Mouse (Mus musculus): ENCODE measurements around the gene Slf2. TPM values are rescaled to one million over a fixed set of nuclear protein-coding genes. Genes with fewer than 3 reads are reported as not detected.
A peak's percentile ranks its signal among the peaks of the same experiment; 100 is the strongest.

Gene Slf2
- total and polyA plus RNA-seq, 3 experiments: 30.2 to 109 (median 35.4) TPM

GRCm38 (mm10) chr19:44985159-44985988 lies 54.4 kb downstream of the Slf2 start:
- no peak overlapping the region for H3K4me3 ChIP-seq (ENCODE audit: control insufficient read depth in 1 of 2, insufficient read depth in 1 of 2, low read depth in 2 of 2, low read length in 2 of 2)
- H3K4me1 ChIP-seq (ENCODE audit: control insufficient read depth in 1 of 2, insufficient read depth in 2 of 2, low read length in 2 of 2): peaks cover 3 to 8% of the 10 kb centered on the region in 2 experiments; a peak in 2 of 4 replicates
- H3K36me3 ChIP-seq (ENCODE audit: control insufficient read depth in 1 of 2, insufficient read depth in 2 of 2, low read length in 2 of 2): peaks cover 4% of the 10 kb centered on the region in 2 experiments; a peak in 3 of 4 replicates
- H3K27ac ChIP-seq (ENCODE audit: control insufficient read depth, low read depth, low read length): no peak overlapping the region
- no peaks in the 10 kb centered on the region for H3K79me2 ChIP-seq (ENCODE audit: control insufficient read depth, insufficient read depth, low read length, poor library complexity)
- H3K27me3 ChIP-seq (ENCODE audit: control insufficient read depth in 1 of 2, insufficient read depth in 2 of 2, low read length in 2 of 2): no peaks in the 10 kb centered on the region
- no peak overlapping the region for H3K9ac ChIP-seq (ENCODE audit: control insufficient read depth, low read depth, low read length, poor library complexity, severe bottlenecking)
- H3K9me3 ChIP-seq (replicated peaks; ENCODE audit: insufficient read depth, low read length): no peaks in the 10 kb centered on the region
- DNase-seq (ENCODE audit: low read depth, low spot score): no peak
- no peak for TF ChIP-seq UBTF (IDR thresholded peaks at IDR 0.05; ENCODE audit: borderline replicate concordance, insufficient read depth, low read depth, low read length)
- peak; percentile 31; the same call in 1 of the 2 replicates for TF ChIP-seq USF1 (IDR thresholded peaks at IDR 0.05; ENCODE audit: low read depth, low read length)

GRCm38 (mm10) chr19:44987004-44987403 lies 56.1 kb downstream of the Slf2 start:
- no peaks in the 10 kb centered on the region for H3K27me3 ChIP-seq (ENCODE audit: control insufficient read depth in 1 of 2, insufficient read depth in 2 of 2, low read length in 2 of 2)
- no peak overlapping the region for H3K9ac ChIP-seq (ENCODE audit: control insufficient read depth, low read depth, low read length, poor library complexity, severe bottlenecking)
- peaks cover 4% of the 10 kb centered on the region in 2 experiments; a peak in 2 of 4 replicates for H3K36me3 ChIP-seq (ENCODE audit: control insufficient read depth in 1 of 2, insufficient read depth in 2 of 2, low read length in 2 of 2)
- H3K27ac ChIP-seq (ENCODE audit: control insufficient read depth, low read depth, low read length): no peak overlapping the region
- TF ChIP-seq ELF1 (IDR thresholded peaks at IDR 0.05; ENCODE audit: low read depth, low read length): no peak
- no peak for TF ChIP-seq SIN3A (IDR thresholded peaks at IDR 0.05; ENCODE audit: low read length)
- TF ChIP-seq NELFE (IDR thresholded peaks at IDR 0.05; ENCODE audit: low read depth, low read length): no peak
- no peak for TF ChIP-seq MAZ (IDR thresholded peaks at IDR 0.05; ENCODE audit: low read depth, low read length)
- TF ChIP-seq ETS1 (IDR thresholded peaks at IDR 0.05; ENCODE audit: low read depth, low read length): no peak
- TF ChIP-seq ZC3H11A (IDR thresholded peaks at IDR 0.05; ENCODE audit: low read depth, low read length): no peak
- no peak for TF ChIP-seq EP300 (IDR thresholded peaks at IDR 0.05; ENCODE audit: low read depth in 1 of 2, low read length in 2 of 2)
- H3K9me3 ChIP-seq (replicated peaks; ENCODE audit: insufficient read depth, low read length): no peaks in the 10 kb centered on the region
- no peaks in the 10 kb centered on the region for H3K79me2 ChIP-seq (ENCODE audit: control insufficient read depth, insufficient read depth, low read length, poor library complexity)
- no peak overlapping the region for H3K4me3 ChIP-seq (ENCODE audit: control insufficient read depth in 1 of 2, insufficient read depth in 1 of 2, low read depth in 2 of 2, low read length in 2 of 2)
- no peak for DNase-seq (ENCODE audit: low read depth, low spot score)
- H3K4me1 ChIP-seq (ENCODE audit: control insufficient read depth in 1 of 2, insufficient read depth in 2 of 2, low read length in 2 of 2): peaks cover 3 to 8% of the 10 kb centered on the region in 2 experiments; a peak in 2 of 4 replicates

GRCm38 (mm10) chr19:44987851-44988250 lies 56.9 kb downstream of the Slf2 start:
- Histone ChIP-seq H3K27me3 (ENCODE audit: control insufficient read depth in 1 of 2, insufficient read depth in 2 of 2, low read length in 2 of 2) (no peaks in the 10 kb centered on the region), H3K9me3 (replicated peaks; ENCODE audit: insufficient read depth, low read length) (no peaks in the 10 kb centered on the region), H3K9ac (ENCODE audit: control insufficient read depth, low read depth, low read length, poor library complexity, severe bottlenecking) (no peak overlapping the region), H3K4me3 (ENCODE audit: control insufficient read depth in 1 of 2, insufficient read depth in 1 of 2, low read depth in 2 of 2, low read length in 2 of 2) (no peak overlapping the region), H3K27ac (ENCODE audit: control insufficient read depth, low read depth, low read length) (no peak overlapping the region), H3K4me1 (ENCODE audit: control insufficient read depth in 1 of 2, insufficient read depth in 2 of 2, low read length in 2 of 2) (peaks cover 3 to 8% of the 10 kb centered on the region in 2 experiments; a peak in 2 of 4 replicates), H3K36me3 (ENCODE audit: control insufficient read depth in 1 of 2, insufficient read depth in 2 of 2, low read length in 2 of 2) (peaks cover 0 to 4% of the 10 kb centered on the region in 2 experiments; a peak in 1 of 4 replicates), H3K79me2 (ENCODE audit: control insufficient read depth, insufficient read depth, low read length, poor library complexity) (no peaks in the 10 kb centered on the region)
- no peak for DNase-seq (ENCODE audit: low read depth, low spot score)
- no peak for TF ChIP-seq ELF1 (IDR thresholded peaks at IDR 0.05; ENCODE audit: low read depth, low read length)

All from MEL (cell line).